Mouse (Mus musculus) CH12.LX (cell line): ENCODE measurements around the gene Cd3g.

Experiments used
- CTCF ChIP-seq, 2 experiments: IDR thresholded peaks in 1 of 2; conservative IDR thresholded peaks in 1 of 2; 2 replicates each; pipeline ENCODE4 v1.5.1; 2011 to 2012; ENCODE audit warnings: low read depth in 2 of 2, low read length in 2 of 2, improper control_type of control experiment in 1 of 2, inconsistent platforms in 1 of 2, mild to moderate bottlenecking in 1 of 2, moderate library complexity in 1 of 2
- HCFC1 ChIP-seq: IDR thresholded peaks from 2 replicates; pipeline ENCODE4 v1.6.1; 2012; ENCODE audit warnings: low read depth, mild to moderate bottlenecking, inconsistent platforms, low read length, improper control_type of control experiment
- JUN ChIP-seq: IDR thresholded peaks from 2 replicates; pipeline ENCODE4 v1.6.1; 2011; ENCODE audit warnings: low read depth, mild to moderate bottlenecking, low read length, improper control_type of control experiment, moderate library complexity; ENCODE audit not compliant: insufficient read depth
- JUND ChIP-seq: conservative IDR thresholded peaks from 2 replicates; pipeline ENCODE4 v1.6.1; 2011; ENCODE audit warnings: low read depth, low read length, improper control_type of control experiment
- KAT2A ChIP-seq: IDR thresholded peaks from 2 replicates; pipeline ENCODE4 v1.6.1; 2012; ENCODE audit warnings: low read length, improper control_type of control experiment, inconsistent platforms; ENCODE audit not compliant: insufficient replicate concordance
- MAFK ChIP-seq: IDR thresholded peaks from 2 replicates; pipeline ENCODE4 v1.6.1; 2011; ENCODE audit warnings: low read length, improper control_type of control experiment; ENCODE audit not compliant: insufficient replicate concordance
- NRF1 ChIP-seq: IDR thresholded peaks from 2 replicates; pipeline ENCODE4 v1.6.1; 2014; ENCODE audit warnings: low read depth, mild to moderate bottlenecking, inconsistent platforms, low read length, improper control_type of control experiment, moderate library complexity
- POLR2A ChIP-seq: IDR thresholded peaks from 2 replicates; pipeline ENCODE4 v1.6.1; 2011; ENCODE audit warnings: low read depth, mild to moderate bottlenecking, improper control_type of control experiment, low read length
- POLR2AphosphoS2 ChIP-seq: IDR thresholded peaks from 2 replicates; pipeline ENCODE4 v1.6.1; 2011; ENCODE audit warnings: low read depth, low read length, improper control_type of control experiment
- RCOR1 ChIP-seq: conservative IDR thresholded peaks from 2 replicates; pipeline ENCODE4 v1.6.1; 2012; ENCODE audit warnings: low read depth, mild to moderate bottlenecking, inconsistent platforms, low read length, improper control_type of control experiment
- SIN3A ChIP-seq: IDR thresholded peaks from 2 replicates; pipeline ENCODE4 v1.6.1; 2012; ENCODE audit warnings: low read length, improper control_type of control experiment, inconsistent platforms
- ZC3H11A ChIP-seq: IDR thresholded peaks from 2 replicates; pipeline ENCODE4 v1.6.1; 2012; ENCODE audit warnings: low read depth, mild to moderate bottlenecking, inconsistent platforms, low read length, improper control_type of control experiment
- ZKSCAN1 ChIP-seq: IDR thresholded peaks from 2 replicates; pipeline ENCODE4 v1.6.1; 2012; ENCODE audit warnings: low read depth, inconsistent platforms, low read length, improper control_type of control experiment, borderline replicate concordance
- ZNF384 ChIP-seq: IDR thresholded peaks from 2 replicates; pipeline ENCODE4 v1.6.1; 2012; ENCODE audit warnings: low read depth, low read length, improper control_type of control experiment, inconsistent platforms

GRCm38 (mm10) chr9:45000249-45000648, 20.0 kb upstream of the Cd3g start:
- TF ChIP-seq ZC3H11A (no peak), CTCF (conservative IDR thresholded peaks at IDR 0.05 in 1 of 2, IDR thresholded peaks at IDR 0.05 in 1 of 2; ENCODE audit: low read depth in 2 of 2, low read length in 2 of 2) (no peak), SIN3A (no peak), MAFK (no peak), ZKSCAN1 (no peak), JUND (no peak), POLR2AphosphoS2 (no peak), KAT2A (no peak), HCFC1 (no peak), ZNF384 (no peak), JUN (no peak), NRF1 (no peak), RCOR1 (no peak), POLR2A (no peak)
